Mouse (Mus musculus): ENCODE results near the gene Zfp648.

The Zfp648 gene

DNA sequence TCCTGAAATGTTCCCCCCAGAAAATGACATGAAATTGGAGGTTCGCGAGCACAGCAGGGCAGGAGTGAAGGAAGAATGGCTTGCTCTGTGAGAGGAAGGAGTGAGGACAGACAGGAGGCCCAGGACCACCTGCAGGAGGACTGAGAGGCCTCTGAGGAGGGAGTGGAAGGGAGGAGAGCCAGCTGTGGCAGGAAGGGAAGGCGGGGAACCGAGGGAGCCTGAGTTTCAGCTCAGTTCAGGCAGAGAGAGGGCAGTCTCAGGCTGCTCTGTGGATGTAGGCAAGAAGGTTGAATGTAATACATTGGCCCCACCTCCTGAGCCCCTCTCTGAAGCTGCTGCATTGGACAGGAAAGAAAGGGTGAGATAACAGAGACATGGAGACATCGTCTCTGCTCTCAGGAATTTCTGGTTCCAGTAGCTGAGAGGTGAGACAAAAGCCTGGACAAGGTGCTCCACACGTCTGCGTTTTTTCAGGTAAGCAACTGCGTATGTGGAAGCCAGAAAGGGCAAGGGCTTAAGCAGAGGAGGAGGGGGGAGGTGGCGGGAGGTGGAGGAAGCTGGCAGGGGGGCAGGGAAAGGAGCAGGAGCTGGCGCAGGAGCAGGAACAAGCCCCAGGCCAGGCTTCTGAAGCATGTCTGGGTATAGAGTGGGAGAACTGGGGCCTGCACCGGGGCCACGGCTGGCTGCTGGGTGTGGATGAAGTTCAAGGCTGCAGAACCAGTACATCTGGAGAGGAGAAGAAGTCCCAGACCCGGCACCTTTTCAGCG is at the start of gene Zfp648:
Gene Zfp648, plus strand, starts transcription at position 233 of the 768 bp plus-strand sequence.
- no peak for DNase-seq (ENCODE audit: low spot score in 2 of 2)

DNA sequence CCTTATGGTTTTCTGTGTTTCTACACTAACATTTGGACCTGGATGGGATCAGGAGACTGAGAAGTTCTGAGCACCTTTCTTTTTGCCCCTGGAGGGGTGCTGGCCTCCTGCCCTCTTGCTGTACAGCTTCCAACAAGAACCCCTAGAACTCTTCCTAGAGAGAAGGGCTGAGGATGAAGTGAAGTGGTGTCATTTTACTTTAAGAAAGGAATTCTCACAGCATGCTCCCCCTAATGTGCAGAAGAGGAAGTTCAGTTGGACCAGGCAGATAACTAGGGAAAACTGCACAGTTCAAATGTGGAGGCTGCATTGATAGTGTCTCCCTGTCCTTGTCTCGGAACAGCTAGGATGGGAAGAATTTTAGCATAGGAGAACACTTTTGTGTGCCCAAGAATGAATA is 48.4 kb upstream of the Zfp648 start:
- DNase-seq (ENCODE audit: low spot score in 2 of 2), result no peak

DNA sequence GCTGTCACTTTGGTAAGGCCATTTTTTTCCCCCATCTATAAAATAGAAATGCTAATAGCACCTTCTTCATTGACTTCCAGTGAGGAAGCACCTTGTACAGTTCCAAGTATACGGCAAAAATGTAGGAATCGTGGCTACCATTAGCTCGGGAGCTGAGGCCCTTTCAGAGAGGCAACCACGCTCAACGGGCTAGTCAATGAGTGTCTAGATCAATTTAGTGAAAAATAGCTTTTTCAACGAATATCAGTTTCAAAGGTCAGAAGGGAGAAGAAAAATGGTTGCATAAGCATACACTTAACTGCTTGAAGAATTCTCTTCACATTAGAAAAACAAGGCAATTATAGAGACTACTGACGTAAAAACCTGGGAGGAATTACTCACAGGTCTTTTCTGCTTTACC is 47.2 kb upstream of the Zfp648 start:
- DNase-seq (ENCODE audit: low spot score in 2 of 2), result no peak

DNA sequence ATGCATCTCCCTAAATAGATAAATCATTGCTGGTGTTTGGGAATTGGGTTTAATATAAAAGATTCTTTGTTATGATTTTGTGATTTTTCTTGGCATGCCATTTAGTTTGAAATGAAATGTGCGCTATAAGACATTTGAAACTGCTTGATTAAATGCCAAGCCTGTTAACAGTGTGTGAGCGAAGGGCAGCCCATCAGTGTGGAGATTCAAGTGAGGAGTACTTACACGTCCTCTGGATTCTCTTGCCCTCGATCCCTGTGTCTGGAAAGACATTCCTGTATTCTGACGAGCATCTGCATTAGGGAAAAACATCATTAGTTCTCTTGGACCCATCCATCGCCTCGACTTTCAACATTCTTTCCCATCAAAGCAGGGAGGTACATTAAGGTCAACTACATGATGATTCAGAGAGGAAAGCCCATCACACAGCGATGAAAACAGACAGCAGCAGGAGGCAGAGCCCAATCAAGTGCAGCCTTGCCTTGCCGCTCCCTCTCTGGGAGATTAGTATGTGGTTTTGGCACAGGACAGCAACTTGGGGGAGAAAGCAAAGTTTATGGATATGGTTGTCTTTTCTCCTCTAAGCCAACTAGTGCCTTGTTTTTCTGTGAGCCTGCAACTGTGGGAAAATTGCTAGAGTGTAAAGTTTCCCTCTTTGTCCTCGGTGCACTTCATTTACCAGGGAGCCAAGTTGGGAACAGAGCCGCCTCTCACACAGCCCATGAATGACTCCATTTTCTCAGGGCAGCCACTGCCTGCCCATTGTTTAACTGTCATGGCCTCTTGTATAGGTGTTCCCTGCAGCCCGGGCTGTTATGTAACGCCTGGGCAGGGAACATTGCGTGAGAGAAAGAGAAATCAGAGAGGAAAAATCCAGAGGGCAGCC is 44.6 kb upstream of the Zfp648 start:
- no peak for DNase-seq (ENCODE audit: low spot score in 2 of 2)

DNA sequence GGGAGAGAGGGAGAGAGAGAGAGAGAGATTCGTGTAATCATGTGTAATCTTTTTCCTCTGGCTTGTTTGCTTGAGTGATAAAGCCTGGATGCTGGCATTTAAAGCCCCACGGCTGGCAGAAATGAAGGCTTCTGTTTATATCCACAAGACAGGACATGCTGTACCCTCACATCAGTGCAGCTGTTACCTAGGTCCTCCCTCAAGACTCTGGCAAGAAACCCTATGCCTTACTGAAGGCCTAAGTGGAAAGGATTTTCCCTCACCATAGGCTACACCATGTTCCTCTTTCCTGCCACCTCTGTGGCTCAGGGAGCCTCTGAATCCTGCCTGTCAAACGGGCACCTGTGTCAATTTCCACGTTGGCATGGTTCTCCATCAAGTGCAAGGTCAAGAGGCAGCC is 43.9 kb upstream of the Zfp648 start:
- DNase-seq (ENCODE audit: low spot score in 2 of 2), result no peak

DNA sequence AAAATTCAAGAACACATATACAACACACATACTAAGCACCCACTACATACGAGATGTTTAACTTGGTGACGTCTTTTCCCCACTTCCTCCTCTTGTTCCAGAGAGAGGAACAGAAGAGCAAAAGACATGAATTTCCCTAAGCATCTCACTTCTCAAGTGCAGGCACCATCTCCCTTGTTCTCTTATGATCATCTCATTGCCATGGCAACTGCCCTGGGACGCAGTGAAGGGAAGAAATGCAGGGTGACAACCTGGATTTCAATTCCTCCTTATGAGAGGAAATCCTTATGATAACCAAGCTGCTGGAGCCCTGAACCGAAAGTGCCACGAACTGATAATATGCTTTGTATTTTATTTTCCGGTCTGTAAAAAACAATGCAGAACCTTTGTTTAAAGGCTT is 33.3 kb upstream of the Zfp648 start:
- DNase-seq (ENCODE audit: low spot score in 2 of 2), result no peak

DNA sequence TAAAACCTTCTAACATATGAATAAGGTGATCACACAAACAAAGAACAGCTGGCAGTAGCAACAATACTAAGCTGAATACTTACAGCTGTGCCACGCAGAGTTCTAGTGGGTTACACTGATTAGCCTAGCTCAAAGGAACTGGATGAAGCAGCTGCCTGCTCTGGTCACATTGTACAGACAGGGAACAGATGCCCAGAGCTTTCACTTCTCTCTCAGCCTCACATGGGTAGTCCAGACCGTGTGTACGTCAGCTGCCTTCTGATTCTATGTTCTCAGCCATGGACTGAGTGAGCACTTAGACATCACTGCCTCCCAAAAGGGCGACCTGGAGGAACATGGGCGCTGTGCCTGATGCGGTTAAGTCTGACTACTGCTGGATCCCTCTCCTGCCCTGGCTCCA is 25.7 kb upstream of the Zfp648 start:
- DNase-seq (ENCODE audit: low spot score in 2 of 2), result peak in 1 of 2 experiments; percentile 5

DNA sequence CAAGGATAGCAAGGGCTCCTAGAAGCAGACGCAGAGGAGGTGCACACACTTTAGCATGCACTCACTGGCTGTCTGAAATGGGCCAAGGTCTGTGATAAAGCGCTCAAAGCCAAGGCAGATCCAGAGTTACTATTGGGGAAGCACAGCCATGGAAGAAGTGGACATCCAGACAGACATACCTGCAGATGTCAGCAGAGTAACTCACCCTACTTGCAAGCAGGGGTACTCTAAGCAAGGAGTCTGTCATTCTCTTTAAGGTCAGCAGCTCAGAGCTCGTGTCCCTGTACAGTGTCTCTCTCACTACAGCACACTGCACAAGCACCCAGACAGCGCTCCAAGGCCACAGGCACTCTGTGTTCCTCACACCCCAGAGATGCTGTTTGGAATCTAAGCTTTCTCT is 23.2 kb upstream of the Zfp648 start:
- no peak for DNase-seq (ENCODE audit: low spot score in 2 of 2)

DNA sequence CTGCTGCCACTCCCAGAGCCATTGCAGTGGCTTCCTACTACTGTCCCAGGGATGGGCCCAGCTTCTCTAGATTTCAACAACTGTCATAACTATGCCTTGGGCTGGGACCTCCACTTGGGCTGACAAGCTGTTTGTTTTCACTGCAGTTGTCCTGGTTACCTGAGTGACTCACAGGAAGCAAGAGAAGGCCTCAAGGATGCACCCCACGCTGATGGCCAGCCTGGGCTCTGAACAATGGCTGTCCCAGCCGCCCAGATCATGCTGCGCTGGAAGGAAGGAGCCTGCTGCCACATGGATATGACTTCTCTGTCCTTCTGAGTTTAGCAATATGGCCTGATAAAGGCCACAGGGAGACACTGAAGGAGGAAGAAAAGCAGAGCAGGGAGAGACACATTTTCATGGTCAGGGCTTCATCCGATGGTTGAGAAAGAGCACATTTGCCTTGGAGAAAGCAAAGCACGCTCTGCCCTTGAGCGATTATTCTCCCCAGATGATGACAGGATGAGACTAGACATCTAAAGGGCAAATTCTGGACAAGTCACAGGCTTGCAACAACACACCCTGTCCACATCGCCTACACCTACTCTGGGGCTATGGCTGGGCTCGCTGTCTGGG is 22.3 kb upstream of the Zfp648 start:
- no peak for DNase-seq (ENCODE audit: low spot score in 2 of 2)

DNA sequence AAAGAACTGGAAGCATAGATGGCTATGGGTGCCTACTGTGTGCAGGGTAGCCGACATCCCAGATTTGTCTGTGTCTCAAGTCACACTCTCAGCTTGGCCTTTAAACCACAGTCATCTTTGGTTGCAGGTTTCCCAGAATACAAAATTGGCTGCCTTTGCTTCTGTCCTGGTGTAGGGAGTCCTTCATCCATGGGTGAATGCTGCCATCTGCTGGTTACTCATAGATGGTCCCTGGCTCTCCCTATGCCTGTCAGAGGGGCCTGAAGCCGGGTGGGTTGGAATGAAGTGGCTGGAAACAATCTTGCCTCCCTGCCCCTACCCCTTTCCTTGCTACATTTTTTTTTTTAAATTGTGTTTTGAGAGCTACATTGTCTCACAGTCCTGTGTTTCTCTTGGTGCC is 20.0 kb upstream of the Zfp648 start:
- DNase-seq (ENCODE audit: low spot score in 2 of 2), result peak in 1 of 2 experiments; percentile 54

DNA sequence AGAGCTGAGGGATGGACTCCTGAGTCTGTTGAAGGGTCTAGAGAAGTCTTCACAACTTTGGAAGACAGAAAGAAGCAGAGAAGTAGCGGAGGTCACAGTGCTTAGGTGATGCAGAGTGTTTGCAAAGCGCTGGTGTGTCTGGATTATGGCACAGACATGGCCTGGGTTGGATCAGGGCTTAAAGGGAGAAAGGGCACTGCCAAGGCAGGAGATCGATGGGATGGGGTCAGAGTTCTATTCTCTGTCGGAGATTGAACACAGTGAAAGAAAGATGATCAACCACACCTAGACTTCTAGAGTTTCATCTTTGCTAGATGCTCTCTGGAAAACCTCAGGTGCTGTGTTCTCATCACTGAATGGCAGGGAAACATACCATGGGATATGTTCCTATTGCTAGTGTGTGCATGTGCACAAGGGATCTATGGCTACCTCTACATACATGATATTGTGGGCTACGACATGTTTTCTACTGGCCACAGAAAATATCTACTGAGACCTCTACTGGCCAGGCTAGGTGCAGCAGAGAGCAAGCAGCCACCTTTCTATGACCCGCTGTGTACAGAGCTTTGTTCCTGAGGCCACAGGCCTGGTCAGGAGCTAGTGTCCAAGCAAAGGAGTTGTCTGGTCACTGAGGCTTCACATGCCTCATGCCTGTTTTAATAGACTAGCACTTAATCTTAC is 18.5 kb upstream of the Zfp648 start:
- DNase-seq (ENCODE audit: low spot score in 2 of 2), result no peak

DNA sequence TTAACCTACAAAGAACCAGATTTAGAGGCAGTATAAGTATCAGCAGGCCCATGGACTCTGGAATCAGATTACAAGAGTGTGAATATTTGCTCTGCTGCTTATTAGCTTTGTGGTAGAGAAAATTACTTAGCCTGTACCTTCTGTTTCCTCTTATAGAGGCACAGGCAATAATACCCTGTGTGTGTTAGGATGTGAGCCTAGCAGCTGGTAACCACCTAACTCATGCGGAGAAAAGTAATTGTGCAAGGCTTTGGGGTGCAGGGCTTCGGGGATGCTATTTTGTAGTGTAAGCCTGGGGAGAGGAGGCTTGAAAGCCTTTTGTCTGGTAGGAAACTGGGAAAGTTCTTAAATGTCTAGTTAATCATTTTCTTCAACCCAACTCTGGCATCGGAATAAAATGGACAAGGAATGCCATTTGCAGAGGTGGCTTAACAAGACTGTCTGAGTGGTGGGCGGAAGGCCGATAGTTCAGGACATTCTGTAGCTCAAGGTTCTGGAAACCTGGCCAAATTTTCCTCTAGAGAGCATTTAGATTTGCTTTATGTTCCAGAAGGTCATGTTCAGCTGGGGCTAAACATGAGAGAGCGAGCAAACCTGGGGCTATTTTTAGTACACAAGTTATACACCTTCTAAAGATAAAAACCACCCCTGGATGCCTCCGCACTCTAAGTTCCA is 17.8 kb upstream of the Zfp648 start:
- DNase-seq (ENCODE audit: low spot score in 2 of 2), result no peak

DNA sequence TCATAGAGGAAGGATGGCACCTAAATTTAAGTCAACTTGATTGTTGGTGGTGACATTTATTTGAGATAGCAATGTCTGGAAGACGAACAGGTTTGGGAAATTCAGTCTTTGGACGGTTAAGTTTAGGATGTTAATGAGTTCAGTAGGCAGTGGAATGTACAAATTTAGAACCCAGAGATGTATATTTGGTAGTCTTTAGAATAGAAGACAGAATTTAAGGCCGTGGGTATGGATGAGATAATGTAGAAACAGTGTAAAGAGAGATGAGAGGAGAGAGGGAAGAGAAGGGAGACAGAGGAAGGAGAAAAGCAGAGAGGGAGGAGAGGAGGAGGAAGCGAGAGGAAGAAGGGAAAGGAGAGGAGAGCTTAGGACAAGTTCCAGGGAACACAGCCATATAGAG is 12.8 kb upstream of the Zfp648 start:
- DNase-seq (ENCODE audit: low spot score in 2 of 2), result no peak

DNA sequence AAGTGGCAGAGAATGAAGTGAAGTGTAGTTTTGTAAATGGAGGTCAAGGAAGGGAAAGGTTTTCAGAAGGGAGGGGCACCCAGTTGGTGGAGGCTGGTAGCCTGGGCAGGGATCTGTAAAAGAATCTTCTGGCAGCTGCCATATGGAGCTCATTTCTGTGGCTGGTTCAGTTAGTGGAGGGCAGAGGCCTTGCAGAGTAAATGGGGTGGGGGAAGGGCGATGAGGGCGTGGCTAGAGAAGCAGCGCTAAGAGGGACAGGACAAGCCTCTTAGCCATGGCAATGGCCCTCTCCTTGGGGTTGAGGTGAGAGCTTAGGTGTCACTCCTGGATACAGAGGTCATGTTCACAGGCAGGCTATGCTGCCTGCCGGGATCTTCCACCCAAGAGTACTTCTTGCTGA is 12.4 kb upstream of the Zfp648 start:
- no peak for DNase-seq (ENCODE audit: low spot score in 2 of 2)

DNA sequence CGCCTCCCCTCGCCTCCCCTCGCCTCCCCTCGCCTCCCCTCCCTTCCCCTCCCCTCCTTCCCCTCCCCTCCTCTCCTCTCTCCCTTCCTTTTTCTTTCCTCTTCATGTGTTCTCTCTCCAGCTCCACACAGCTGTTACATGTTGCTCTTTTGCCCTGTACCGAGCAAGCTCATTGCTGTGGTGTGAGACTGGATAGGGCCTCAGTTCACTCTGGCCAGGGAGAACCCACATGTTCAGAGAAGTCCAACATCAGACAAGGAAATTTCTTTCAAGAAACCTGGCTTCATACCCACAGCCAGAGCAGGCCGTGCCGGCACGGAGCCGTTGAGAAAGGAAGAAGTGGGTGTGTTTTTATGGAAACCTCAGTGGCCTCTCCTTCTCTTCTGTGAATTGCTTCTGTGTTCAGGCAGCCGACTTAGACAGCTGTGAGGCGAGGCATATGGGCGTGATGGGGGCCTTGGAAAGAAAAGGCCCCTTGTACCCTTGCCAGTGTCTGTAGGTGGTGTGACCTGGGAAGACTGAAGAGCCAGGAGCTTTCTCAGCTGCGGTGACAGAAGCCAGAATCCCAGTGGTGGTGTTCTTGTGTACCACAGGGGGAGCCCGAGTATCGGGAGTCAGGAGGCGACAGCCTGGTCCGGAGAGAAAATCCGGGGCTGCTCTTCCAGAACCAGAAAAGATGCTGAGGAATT is 11.0 kb upstream of the Zfp648 start:
- DNase-seq (ENCODE audit: low spot score in 2 of 2), result no peak

DNA sequence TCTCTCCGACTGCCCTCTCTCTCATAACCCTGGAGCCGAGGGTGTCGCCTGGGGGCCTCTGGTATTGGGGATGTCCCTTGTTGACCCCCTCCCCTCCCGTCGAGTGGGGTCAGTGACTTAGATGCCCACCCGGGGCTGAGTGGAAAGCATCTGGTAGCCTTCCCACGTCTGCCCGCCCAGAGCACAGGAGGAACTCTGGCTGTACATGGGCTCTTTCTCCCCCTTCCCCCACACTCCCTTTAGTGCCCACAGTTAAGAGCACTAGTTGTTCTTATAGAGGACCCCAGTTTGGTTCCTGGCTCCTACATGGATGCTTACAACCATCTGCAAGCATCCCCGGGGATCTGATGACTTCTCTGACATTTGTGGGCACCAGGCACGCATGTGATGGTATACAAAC is 2.1 kb upstream of the Zfp648 start:
- no peak for DNase-seq (ENCODE audit: low spot score in 2 of 2)

DNA sequence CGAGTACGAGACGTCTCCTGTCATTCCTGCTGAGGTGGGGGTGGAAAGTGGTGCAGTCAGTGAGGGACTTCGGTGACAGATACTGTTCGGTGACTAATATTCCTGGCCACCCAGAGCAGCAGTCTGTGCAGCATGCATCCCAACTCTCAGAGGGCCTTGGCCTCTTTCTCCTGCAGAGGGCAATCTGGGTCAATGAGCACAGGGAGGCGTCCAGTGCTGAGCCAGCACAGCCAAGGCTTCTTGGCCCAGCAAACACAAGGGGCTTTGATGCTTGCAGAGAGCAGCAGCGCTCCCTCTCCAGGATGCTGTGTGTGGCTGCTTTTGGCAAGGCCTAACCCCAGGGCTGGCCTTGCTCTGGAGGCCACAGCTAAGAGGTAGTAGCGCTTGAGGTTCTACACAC is 1.6 kb downstream of the Zfp648 start:
- DNase-seq (ENCODE audit: low spot score in 2 of 2), result no peak

DNA sequence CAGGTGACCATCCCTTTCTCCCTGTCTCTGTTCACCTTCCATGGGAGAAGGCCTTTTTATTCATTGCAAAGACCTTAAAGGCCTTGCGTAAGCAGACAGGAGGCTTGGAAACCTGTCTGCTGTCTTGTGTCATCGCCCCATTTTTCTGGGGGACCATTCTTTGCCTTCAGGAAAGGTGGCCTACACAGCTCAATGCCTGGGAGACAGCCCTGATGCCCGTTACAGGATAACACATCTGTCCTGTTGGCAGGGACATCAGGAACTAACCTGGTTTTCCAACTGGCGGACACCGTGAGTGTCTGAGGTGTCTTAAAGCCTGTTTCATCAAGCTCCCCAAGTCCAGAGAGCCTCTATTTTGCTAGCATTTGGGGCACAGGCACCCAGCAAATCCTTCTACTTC is 2.4 kb downstream of the Zfp648 start:
- DNase-seq (ENCODE audit: low spot score in 2 of 2), result no peak

DNA sequence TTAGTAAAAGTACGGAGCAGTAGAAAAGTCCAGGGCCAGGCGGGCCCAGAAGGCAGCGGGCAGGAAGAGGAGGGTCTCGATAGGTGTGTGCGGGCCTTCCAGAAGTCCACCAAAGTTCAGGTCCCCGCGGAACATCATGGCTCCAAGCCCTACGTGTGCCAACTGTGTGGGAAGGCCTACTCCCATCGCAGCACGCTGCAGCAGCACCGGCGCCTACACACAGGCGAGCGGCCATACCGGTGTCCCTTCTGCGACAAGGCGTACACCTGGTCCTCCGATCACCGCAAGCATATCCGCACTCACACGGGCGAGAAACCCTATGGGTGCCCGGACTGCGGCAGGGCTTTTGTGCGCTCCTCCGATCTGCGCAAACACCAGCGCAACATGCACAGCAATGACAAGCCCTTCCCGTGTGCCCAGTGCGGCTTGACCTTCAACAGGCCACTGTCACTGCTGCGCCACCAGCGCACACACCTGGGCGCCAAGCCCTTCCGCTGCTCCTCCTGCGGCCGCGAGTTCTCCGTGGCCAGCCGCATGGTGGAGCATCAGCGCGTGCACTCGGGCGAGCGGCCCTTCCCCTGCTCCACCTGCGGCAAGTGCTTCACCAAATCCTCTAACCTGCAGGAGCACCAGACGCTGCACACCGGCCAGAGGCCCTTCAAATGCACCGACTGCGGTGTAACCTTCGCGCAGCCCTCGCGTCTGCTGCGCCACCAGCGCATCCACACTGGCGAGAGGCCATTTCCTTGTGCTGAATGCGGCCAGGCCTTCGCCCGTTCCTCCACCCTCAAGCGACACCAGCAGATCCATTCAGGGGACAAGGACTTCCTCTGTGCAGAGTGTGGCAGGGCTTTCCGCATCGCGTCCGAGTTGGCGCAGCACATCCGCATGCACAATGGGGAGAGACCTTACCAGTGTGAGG is 3.9 kb downstream of the Zfp648 start:
- DNase-seq (ENCODE audit: low spot score in 2 of 2), result no peak

DNA sequence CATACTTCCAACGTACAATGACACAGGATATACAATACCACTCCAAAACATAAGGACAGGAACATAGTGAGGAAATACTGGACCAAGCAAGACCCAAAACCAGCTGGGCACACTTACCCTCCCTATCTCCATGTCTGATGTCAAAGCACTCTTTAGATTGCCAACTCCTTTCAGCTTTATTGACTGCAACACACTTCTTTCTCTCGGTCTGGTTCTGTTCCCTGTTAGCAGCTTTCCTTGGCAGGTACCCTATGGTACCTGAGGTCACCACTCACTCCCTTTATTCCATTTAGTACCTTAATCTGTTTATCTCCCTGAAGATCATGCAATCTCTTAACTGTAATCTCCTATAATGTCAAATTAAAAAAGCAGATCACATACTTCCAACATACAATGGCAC is 19.0 kb downstream of the Zfp648 start:
- DNase-seq (ENCODE audit: low spot score in 2 of 2), result no peak
